Mouse (Mus musculus): Measurements from ENCODE around the gene Pkn1. TPM values are rescaled to one million over a fixed set of nuclear protein-coding genes. Genes with fewer than 3 reads are reported as not detected.
A peak's percentile ranks its signal among the peaks of the same experiment; 100 is the strongest.

Gene Pkn1
- total RNA-seq, 2 experiments from 2014 or later = 130 to 163 TPM

GRCm38 (mm10) chr8:83652744-83653661, 46.0 kb downstream of the Pkn1 start:
- DNase-seq = peak; percentile 45

GRCm38 (mm10) chr8:83652030-83652743, 46.8 kb downstream of the Pkn1 start, which contains the start of gene Gipc1:
TSS of gene Gipc1 (plus strand) at chr8:83652677.
- peak; percentile 96 for DNase-seq

DNA sequence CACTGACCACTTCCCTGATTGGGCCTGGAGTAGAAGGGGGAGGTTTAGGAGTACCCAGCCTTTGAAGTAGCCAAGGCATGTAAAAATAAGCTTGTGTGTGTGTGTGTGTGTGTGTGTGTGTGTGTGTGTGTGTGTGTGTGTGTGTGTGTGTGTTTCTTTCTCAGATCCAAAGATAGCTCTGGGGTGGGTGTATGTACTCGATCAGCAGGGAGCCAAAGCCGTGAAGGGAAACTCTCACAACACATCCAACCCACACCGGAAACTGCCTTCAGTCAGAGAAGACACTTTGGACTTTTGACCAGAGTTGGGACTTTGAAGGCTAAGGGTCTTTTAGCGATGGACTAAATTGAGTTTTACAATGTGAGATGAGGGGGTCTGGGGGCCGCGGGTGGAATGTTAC, 49.3 kb downstream of the Pkn1 start:
- no peak for DNase-seq

GRCm38 (mm10) chr8:83648031-83648430, 50.9 kb downstream of the Pkn1 start:
- no peak for DNase-seq

GRCm38 (mm10) chr8:83647511-83647910, 51.5 kb downstream of the Pkn1 start:
- DNase-seq = no peak

GRCm38 (mm10) chr8:83639649-83640048, 59.3 kb downstream of the Pkn1 start:
- no peak for DNase-seq

GRCm38 (mm10) chr8:83638856-83639255, 60.1 kb downstream of the Pkn1 start:
- DNase-seq = no peak

DNA sequence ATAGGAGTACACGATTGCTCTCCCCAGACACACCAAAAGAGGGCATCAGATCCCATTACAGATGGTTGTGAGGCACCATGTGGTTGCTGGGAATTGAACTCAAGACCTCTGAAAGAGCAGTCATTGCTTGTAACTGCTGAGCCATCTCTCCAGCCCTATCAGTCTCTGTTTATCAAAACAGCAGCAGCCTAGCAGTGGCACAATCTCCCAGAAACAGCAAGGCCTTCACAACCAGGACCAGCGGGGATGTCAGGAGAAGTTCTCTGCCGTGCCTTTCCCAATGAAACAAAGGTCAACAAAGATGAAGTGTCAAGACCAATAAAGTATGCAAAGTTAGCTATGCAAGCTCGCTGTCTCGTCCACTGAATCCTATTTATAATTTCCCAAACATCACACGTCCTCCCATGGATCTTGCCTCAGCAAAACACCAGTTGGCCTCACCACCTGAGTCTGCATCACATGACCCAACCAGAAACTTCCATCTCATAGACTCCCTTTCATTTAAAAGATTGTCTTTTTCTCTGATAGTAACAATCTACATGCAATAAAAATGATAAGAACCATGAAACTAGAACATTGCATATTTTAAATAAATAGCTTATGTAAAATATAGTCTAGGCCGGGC, 66.8 kb downstream of the Pkn1 start:
- no peak for DNase-seq

GRCm38 (mm10) chr8:83625676-83626299, 73.2 kb downstream of the Pkn1 start:
- DNase-seq = no peak

- peak; percentile 44 for DNase-seq
Measured at GRCm38 (mm10) chr8:83624739-83625138, 74.2 kb downstream of the Pkn1 start.

DNA sequence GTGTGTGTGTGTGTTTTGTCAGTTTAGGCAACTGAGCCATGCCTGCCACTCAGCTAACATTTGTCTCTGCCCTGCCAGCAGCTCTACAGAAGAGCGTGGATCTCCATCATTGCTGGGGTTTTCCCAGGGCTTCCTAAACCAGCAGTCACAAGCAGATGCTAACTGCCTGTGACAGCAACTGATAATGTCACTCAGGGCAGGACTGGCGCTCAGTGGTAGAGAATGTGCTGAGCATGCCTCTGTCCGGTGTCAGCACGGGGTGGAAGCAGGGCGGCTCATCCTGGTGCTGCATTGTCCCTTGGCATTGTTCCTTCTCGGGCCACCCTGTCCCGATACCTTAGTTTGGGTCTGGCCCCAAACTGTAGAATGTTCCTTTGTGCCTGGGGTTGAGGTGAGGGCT, 75.4 kb downstream of the Pkn1 start:
- DNase-seq = no peak

DNA sequence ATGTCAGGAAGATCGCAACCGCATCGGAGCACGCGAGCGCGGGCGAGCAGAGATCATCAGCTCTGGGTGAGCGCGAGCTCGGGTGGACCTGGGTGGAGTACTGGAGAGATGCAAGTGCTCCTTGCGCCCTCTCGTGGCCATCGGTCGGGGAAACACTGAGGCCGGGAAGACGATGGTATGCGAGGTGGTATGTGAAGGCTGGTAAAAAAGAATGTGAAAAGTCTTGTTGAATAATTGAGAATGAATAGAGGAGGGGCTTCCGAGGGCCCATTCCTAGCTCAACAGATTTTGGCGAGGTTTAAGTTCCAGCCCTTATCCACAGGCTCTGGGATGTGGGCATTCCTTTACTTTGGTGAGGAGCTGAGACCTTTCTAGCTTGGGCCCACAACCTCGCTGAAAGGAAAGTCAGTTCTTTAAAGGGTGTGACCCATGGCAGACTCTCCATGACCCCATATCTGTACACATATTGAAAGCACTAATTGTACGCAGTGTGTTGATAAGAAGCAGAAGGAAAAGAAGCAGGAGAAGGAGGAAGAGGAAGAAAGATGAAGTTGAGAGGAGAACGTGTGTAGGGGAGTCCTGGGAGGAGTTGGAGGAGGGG, 76.5 kb downstream of the Pkn1 start:
- DNase-seq = peak; percentile 90

DNA sequence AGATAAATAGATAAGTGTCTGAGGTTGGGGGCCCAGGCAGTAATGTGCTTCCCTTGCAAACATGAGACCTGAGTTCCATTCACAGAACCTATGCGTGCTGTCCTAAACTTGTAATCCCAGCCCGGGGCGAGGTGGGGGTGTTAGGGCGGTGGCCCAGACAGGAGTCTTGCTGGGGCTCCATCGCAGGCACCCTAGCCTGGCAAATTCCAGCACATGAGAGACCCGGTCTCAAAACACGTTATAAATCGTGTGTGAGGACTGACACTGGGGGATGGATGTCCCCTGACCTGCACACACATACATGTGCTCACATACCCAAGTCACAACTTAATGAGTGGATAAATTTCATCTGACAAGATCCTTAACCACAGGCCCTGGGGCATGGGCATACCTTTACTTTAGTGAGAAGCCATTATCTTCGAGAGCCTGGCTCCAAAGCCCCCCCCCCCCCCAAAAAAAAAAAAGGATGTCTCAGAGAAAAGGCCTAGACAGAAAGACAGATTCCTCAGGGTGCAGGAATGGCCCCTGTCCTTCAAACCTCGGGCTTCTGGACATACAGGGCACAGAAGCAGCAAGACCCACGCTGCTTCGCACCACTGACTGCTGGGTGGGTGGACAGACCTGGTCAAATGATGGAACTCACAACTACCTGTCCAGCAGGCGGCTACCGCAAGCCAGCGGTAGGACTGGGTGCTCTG, 77.1 kb downstream of the Pkn1 start:
- no peak for DNase-seq

GRCm38 (mm10) chr8:83619568-83620285, 79.3 kb downstream of the Pkn1 start:
- peak; percentile 62 for DNase-seq

- no peak for DNase-seq
Measured at GRCm38 (mm10) chr8:83618566-83618965, 80.4 kb downstream of the Pkn1 start.

DNA sequence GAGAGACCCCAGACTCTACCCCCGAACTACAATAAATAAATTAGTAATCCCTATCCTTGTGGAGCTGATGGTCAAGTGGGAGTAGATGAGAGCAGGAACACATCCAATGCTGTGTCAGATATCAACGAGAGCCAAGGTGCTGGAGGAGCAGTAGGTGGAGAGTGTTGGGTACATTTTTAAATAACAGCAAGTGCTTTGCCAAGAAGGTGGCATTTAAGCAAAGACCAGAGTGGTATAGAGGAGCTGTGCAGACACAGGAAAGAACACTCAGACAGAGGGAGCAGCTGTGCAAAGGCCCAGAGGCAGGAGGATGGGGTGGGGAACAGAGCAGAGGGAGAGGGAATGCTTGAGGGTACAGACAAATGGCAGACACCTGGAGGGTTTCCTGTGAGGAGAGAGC, 81.9 kb downstream of the Pkn1 start:
- DNase-seq = no peak

DNA sequence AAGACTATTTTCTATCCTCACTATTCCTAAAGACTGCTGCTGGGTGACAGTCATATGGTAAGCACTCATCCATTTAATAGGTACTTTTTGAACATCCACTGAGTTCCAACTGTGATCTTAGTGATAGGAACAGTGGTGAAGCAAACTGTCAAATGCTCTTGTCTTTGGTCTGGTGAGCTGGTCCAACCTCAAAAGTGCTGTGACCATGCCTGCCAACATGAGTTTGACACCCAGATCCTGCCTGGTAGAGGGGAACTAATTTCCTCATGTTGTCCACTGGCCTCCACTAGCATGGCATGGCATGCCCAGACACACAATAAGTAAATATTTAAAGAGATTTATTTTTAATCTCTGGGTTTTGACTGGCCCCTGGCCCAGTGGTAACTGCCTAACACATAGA, 82.4 kb downstream of the Pkn1 start:
- DNase-seq = no peak
